Mouse (Mus musculus) olfactory bulb, adult 2 months (tissue): ENCODE data around the gene Ribc2.

Experiments
- CTCF ChIP-seq: fragments of 200-500 bp; IDR thresholded peaks from 2 replicates; pipeline ENCODE4 v1.5.1; 2012; ENCODE audit warnings: low read depth, mild to moderate bottlenecking, low read length, moderate library complexity; ENCODE audit not compliant: insufficient read depth
- POLR2A ChIP-seq: fragments of 200-500 bp; IDR thresholded peaks from 2 replicates; pipeline ENCODE4 v1.6.1; 2012; ENCODE audit warnings: mild to moderate bottlenecking, low read depth, low read length, moderate library complexity; ENCODE audit not compliant: insufficient read depth

DNA sequence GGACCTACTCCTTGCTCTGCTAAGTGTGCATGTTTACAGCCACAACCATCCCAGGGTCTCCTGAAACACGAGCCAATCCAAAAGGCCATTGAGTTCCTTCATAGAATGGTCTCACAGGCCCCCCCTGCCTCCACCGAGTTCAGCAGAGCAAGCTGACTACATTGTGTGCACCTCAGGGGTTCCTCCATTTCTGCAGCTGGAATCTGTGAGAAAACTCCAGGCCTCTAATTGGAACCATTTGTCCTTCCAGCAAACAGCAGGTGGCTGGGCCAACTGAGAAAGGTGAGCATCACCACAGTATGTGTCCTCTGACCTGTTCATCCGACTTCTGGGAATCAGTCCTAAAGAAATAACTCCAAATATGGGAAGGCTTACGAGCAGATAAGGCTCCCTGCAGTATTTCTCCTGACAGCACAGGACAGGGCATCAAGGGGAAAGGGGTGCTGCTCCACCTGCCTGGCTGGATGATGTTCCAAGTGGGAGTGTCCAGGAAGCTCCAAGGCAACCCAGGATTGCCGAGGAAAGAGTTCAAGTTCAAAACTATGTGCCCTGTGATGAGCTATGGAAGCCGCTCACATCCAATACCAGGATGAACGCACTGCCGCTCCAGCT is 56.4 kb downstream of the Ribc2 start:
- TF ChIP-seq CTCF, result no peak
- TF ChIP-seq POLR2A, result no peak
